Mouse (Mus musculus): Measurements from ENCODE around the gene Riok2. TPM values are rescaled to one million over a fixed set of nuclear protein-coding genes. Genes with fewer than 3 reads are reported as not detected.

Riok2 gene
- polyA plus RNA-seq (2015; fragmentation: Nextera tagmentation; extraction: Ambion mirVana) = 13.2 and 15.3 TPM in 2 replicates

DNA sequence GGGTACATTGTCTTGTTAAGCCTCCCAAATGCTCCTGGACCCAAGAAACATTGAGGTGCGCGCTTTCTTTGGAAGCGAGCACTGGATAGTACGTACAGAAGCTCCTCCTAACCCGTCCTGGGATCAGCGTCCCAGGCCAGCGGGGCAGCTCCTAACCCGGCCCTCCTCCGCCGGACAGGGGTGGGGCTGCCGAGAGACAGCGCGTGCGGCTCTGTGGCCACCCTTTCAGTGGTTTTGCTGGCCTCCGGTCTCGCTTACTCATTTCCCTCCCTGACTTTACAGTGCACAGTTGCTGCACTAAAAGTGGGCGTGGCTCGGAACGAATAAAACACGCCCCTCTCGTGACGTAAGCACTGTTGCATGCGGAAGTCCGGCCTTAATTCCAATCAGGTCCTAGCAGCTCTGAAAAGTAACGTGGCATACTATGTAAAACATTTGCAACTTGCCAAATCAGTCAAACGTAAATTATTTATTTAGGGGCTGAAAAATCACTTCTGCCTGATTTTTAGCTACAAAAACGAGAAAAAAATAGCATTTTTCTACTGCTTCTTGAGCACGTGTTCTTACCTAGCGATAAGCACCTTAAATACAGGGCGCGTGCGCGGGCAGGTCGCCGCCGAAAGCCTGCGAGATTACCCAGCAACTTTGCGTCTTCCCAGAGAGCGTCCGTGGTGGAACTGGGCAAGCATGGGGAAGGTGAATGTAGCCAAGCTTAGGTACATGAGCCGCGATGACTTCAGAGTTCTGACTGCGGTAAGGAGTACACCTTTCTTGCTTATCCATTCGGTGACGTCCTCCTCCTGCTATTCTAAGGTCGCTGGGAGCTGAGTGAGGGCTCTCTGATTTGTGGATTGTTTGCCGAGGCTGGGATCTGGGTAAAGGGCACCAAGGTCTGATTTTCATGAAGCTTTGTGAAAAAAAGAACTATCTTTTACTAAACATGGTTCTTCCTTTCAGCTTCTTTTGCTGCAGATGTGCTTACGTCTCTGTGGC, at the start of gene Riok2:
Gene Riok2 (plus strand): TSS at position 392 of the 993 bp plus-strand sequence.

GRCm38 (mm10) chr17:17402222-17403004, 28.3 kb downstream of the Riok2 start, which contains the start of gene Lix1:
Gene Lix1 (plus strand): TSS chr17:17402672.

Other genes with a start within 250 kb of the Riok2 start
- 0.70 and 0.89 TPM in 2 replicates for gene Lix1, start 28.4 kb downstream of the Riok2 start, polyA plus RNA-seq (2015; fragmentation: Nextera tagmentation; extraction: Ambion mirVana)

All from spleen, postnatal 0 days (tissue).